Mouse (Mus musculus): ENCODE measurements around the gene Coro1c. TPM values are rescaled to one million over a fixed set of nuclear protein-coding genes. Genes with fewer than 3 reads are reported as not detected.

Gene Coro1c
- polyA plus RNA-seq, 1 experiment from 2014 or later: 201 TPM

GRCm38 (mm10) chr5:113883384-113883771 lies 25.2 kb downstream of the Coro1c start:
- ATAC-seq (ENCODE audit: low FRiP score) (no peak), DNase-seq (ENCODE audit: low spot score, missing footprints) (no peak)
- WGBS: 71% methylated on average over 3 of the region's 3 CpGs
- no peak overlapping the region for H3K4me2 ChIP-seq
- H3K9me3 ChIP-seq (ENCODE audit: control insufficient read depth, low read length): no peaks in the 10 kb centered on the region
- H3K4me3 ChIP-seq (ENCODE audit: low read depth, low read length): no peak overlapping the region
- peaks cover 15% of the 10 kb centered on the region for H3K4me1 ChIP-seq (ENCODE audit: control insufficient read depth, insufficient read depth, low read length)
- H3K36me3 ChIP-seq (ENCODE audit: control insufficient read depth, insufficient read depth, low read length): peaks cover 8% of the 10 kb centered on the region; the same call in 1 of the 2 replicates
- no peak overlapping the region for H3K9ac ChIP-seq (ENCODE audit: low read length)
- H3K27me3 ChIP-seq (ENCODE audit: control insufficient read depth, insufficient read depth, low read length): no peaks in the 10 kb centered on the region
- H3K27ac ChIP-seq (ENCODE audit: low read depth, low read length): peak overlapping the region; percentile 22; the same call in 1 of the 2 replicates

- WGBS: 82% methylated on average over 15 of the region's 15 CpGs
- ATAC-seq (ENCODE audit: low FRiP score) (no peak), DNase-seq (ENCODE audit: low spot score, missing footprints) (no peak)
- H3K9ac ChIP-seq (ENCODE audit: low read length): 0 out of 2 replicates have a peak overlapping the region, but pooled peaks have one; percentile 3
- H3K9me3 ChIP-seq (ENCODE audit: control insufficient read depth, low read length): no peaks in the 10 kb centered on the region
- H3K4me3 ChIP-seq (ENCODE audit: low read depth, low read length): no peak overlapping the region
- no peaks in the 10 kb centered on the region for H3K27me3 ChIP-seq (ENCODE audit: control insufficient read depth, insufficient read depth, low read length)
- peaks cover 15% of the 10 kb centered on the region for H3K4me1 ChIP-seq (ENCODE audit: control insufficient read depth, insufficient read depth, low read length)
- H3K36me3 ChIP-seq (ENCODE audit: control insufficient read depth, insufficient read depth, low read length): peaks cover 8% of the 10 kb centered on the region; the same call in 1 of the 2 replicates
- H3K4me2 ChIP-seq: no peak overlapping the region
- 0 out of 2 replicates have a peak overlapping the region, but pooled peaks have one; percentile 22 for H3K27ac ChIP-seq (ENCODE audit: low read depth, low read length)
Observed at GRCm38 (mm10) chr5:113882566-113883383, 25.8 kb downstream of the Coro1c start.

- DNase-seq (ENCODE audit: low spot score, missing footprints): no peak
Observed at GRCm38 (mm10) chr5:113881136-113881535, 27.4 kb downstream of the Coro1c start.

GRCm38 (mm10) chr5:113878943-113879617 lies 29.5 kb downstream of the Coro1c start:
- no peaks in the 10 kb centered on the region for H3K9me3 ChIP-seq (ENCODE audit: control insufficient read depth, low read length)
- ATAC-seq (ENCODE audit: low FRiP score): no peak
- H3K27ac ChIP-seq (ENCODE audit: low read depth, low read length): no peak overlapping the region
- H3K4me1 ChIP-seq (ENCODE audit: control insufficient read depth, insufficient read depth, low read length): peaks cover 15% of the 10 kb centered on the region
- H3K4me3 ChIP-seq (ENCODE audit: low read depth, low read length): no peak overlapping the region
- no peaks in the 10 kb centered on the region for H3K27me3 ChIP-seq (ENCODE audit: control insufficient read depth, insufficient read depth, low read length)
- H3K36me3 ChIP-seq (ENCODE audit: control insufficient read depth, insufficient read depth, low read length): peaks cover 8% of the 10 kb centered on the region; the same call in 1 of the 2 replicates
- no peak for DNase-seq (ENCODE audit: low spot score, missing footprints)
- H3K9ac ChIP-seq (ENCODE audit: low read length): no peak overlapping the region
- 94% methylated on average over 17 of the region's 17 CpGs for WGBS
- no peak overlapping the region for H3K4me2 ChIP-seq

More at GRCm38 (mm10) chr5:113881136-113881535, 27.4 kb downstream of the Coro1c start:
- Histone ChIP-seq H3K4me2 (no peak overlapping the region), H3K9me3 (ENCODE audit: control insufficient read depth, low read length) (no peaks in the 10 kb centered on the region), H3K4me1 (ENCODE audit: control insufficient read depth, insufficient read depth, low read length) (peaks cover 15% of the 10 kb centered on the region), H3K4me3 (ENCODE audit: low read depth, low read length) (no peak overlapping the region), H3K27ac (ENCODE audit: low read depth, low read length) (no peak overlapping the region), H3K9ac (ENCODE audit: low read length) (no peak overlapping the region), H3K36me3 (ENCODE audit: control insufficient read depth, insufficient read depth, low read length) (peaks cover 8% of the 10 kb centered on the region; the same call in 1 of the 2 replicates), H3K27me3 (ENCODE audit: control insufficient read depth, insufficient read depth, low read length) (no peaks in the 10 kb centered on the region)
- 94% methylated on average over 14 of the region's 14 CpGs for WGBS
- ATAC-seq (ENCODE audit: low FRiP score): no peak

GRCm38 (mm10) chr5:113877565-113877964 lies 31.0 kb downstream of the Coro1c start:
- Histone ChIP-seq H3K27me3 (ENCODE audit: control insufficient read depth, insufficient read depth, low read length) (no peaks in the 10 kb centered on the region), H3K27ac (ENCODE audit: low read depth, low read length) (no peak overlapping the region)
- WGBS: 77% methylated on average over 3 of the region's 3 CpGs

DNA sequence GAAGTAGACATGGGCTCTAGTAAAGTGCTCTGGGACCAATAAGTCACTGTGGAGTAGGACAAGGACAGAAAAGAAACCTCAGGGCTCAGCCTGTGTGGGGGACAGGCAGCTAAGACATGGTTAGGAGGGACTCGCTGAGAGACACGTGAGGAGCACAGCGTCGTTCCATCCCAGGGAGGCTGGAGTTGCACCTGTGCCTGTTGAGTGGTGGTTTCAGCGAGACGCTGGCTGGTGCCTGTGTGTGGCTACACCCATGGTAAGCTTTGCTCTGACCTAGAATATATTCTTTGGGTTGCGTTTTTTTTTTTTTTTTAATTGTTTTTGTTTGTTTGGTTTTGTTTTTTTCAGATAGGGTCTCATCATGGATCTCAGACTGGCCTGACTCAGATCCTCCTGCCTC lies 32.4 kb downstream of the Coro1c start:
- no peak overlapping the region for H3K4me3 ChIP-seq (ENCODE audit: low read depth, low read length)
- H3K4me2 ChIP-seq: no peak overlapping the region
- H3K9ac ChIP-seq (ENCODE audit: low read length): no peak overlapping the region
- 96% methylated on average over 7 of the region's 7 CpGs for WGBS
- DNase-seq (ENCODE audit: low spot score, missing footprints) (no peak), ATAC-seq (ENCODE audit: low FRiP score) (no peak)
- no peaks in the 10 kb centered on the region for H3K27me3 ChIP-seq (ENCODE audit: control insufficient read depth, insufficient read depth, low read length)
- peaks cover 36% of the 10 kb centered on the region for H3K4me1 ChIP-seq (ENCODE audit: control insufficient read depth, insufficient read depth, low read length)
- no peak overlapping the region for H3K27ac ChIP-seq (ENCODE audit: low read depth, low read length)
- H3K36me3 ChIP-seq (ENCODE audit: control insufficient read depth, insufficient read depth, low read length): peaks cover 6% of the 10 kb centered on the region; the same call in 1 of the 2 replicates
- no peaks in the 10 kb centered on the region for H3K9me3 ChIP-seq (ENCODE audit: control insufficient read depth, low read length)

More at GRCm38 (mm10) chr5:113877565-113877964, 31.0 kb downstream of the Coro1c start:
- no peaks in the 10 kb centered on the region for H3K9me3 ChIP-seq (ENCODE audit: control insufficient read depth, low read length)
- no peak for ATAC-seq (ENCODE audit: low FRiP score)
- H3K9ac ChIP-seq (ENCODE audit: low read length): no peak overlapping the region
- H3K4me2 ChIP-seq: no peak overlapping the region
- DNase-seq (ENCODE audit: low spot score, missing footprints): no peak
- H3K36me3 ChIP-seq (ENCODE audit: control insufficient read depth, insufficient read depth, low read length): peaks cover 8% of the 10 kb centered on the region; the same call in 1 of the 2 replicates
- H3K4me1 ChIP-seq (ENCODE audit: control insufficient read depth, insufficient read depth, low read length): peaks cover 22% of the 10 kb centered on the region
- H3K4me3 ChIP-seq (ENCODE audit: low read depth, low read length): no peak overlapping the region

- Histone ChIP-seq H3K9ac (ENCODE audit: low read length) (no peak overlapping the region), H3K4me2 (no peak overlapping the region), H3K36me3 (ENCODE audit: control insufficient read depth, insufficient read depth, low read length) (peaks cover 2% of the 10 kb centered on the region; the same call in 1 of the 2 replicates), H3K27ac (ENCODE audit: low read depth, low read length) (no peak overlapping the region), H3K4me3 (ENCODE audit: low read depth, low read length) (no peak overlapping the region), H3K9me3 (ENCODE audit: control insufficient read depth, low read length) (no peaks in the 10 kb centered on the region), H3K27me3 (ENCODE audit: control insufficient read depth, insufficient read depth, low read length) (no peaks in the 10 kb centered on the region), H3K4me1 (ENCODE audit: control insufficient read depth, insufficient read depth, low read length) (peaks cover 42% of the 10 kb centered on the region)
- ATAC-seq (ENCODE audit: low FRiP score) (no peak), DNase-seq (ENCODE audit: low spot score, missing footprints) (no peak)
- 89% methylated on average over 4 of the region's 4 CpGs for WGBS
Observed at GRCm38 (mm10) chr5:113875625-113876024, 32.9 kb downstream of the Coro1c start.

DNA sequence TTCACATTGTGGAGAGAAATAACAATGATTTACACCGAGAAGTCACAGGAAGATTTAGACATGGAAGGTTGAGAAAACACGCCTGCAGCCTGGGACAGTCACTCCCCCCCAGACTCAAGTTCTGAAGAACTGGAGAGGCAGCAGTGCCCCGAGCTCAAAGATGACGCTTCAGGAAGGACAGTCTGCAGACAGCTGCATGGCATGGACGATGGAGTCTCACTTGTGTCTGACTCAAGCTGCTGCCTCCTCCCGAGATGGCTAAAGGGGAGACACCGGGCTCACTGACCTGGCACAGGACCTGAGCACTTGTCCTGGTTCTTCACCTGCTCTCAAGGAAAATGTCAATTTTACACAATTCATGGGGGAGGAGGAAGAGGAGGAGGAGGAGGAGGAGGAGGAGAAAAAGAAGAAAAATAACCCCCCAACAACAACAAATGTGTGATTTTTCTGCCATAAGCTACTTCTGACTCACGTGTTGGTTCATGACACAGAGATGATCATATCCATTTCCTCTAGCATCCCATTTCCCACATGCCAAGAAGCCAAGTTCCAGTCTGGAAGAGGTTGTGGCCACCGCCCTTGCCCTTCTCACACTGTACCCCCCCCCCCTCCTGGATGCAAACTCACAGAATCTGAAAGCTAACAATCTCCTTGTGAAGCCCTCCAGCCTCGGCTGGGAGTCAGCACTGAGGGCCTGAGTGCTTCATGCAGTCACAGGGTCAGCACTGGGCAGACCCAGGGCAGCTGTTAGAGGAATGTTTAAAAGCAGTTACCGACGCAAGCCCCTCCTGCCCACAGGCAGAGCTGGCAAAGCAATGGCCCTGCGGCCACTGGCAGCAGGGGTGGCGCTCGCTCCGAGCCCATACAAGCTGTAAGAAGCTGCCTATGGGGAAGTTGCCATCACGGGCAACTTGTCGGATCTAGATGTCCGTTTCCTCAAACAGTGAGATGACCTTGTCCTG lies 34.2 kb downstream of the Coro1c start:
- H3K27me3 ChIP-seq (ENCODE audit: control insufficient read depth, insufficient read depth, low read length): no peaks in the 10 kb centered on the region
- peak overlapping the region; percentile 99 for H3K27ac ChIP-seq (ENCODE audit: low read depth, low read length)
- H3K4me3 ChIP-seq (ENCODE audit: low read depth, low read length): no peak overlapping the region
- H3K9ac ChIP-seq (ENCODE audit: low read length): peak overlapping the region; percentile 67
- no peak for DNase-seq (ENCODE audit: low spot score, missing footprints)
- peaks cover 45% of the 10 kb centered on the region for H3K4me1 ChIP-seq (ENCODE audit: control insufficient read depth, insufficient read depth, low read length)
- no peaks in the 10 kb centered on the region; the same call in 1 of the 2 replicates for H3K36me3 ChIP-seq (ENCODE audit: control insufficient read depth, insufficient read depth, low read length)
- no peaks in the 10 kb centered on the region for H3K9me3 ChIP-seq (ENCODE audit: control insufficient read depth, low read length)
- H3K4me2 ChIP-seq: peak overlapping the region; percentile 33
- no peak for ATAC-seq (ENCODE audit: low FRiP score)
- WGBS: 61% methylated on average over 19 of the region's 19 CpGs
